Mouse (Mus musculus) forebrain, embryonic 11.5 days (tissue): ENCODE results near the gene Tagln3. TPM values are rescaled to one million over a fixed set of nuclear protein-coding genes. Genes with fewer than 3 reads are reported as not detected.

ENCODE experiments used
- ATAC-seq: fragments of 200-750 bp; cut with Nextera tagmentation; replicated peaks from 2 replicates; pipeline ENCODE4 v1.8.0; 2017; ENCODE audit warnings: moderate TSS enrichment; ENCODE audit not compliant: low FRiP score
- DNase-seq: peaks from one replicate; pipeline ENCODE4 v3.0.0-alpha.2; 2017; ENCODE audit warnings: low spot score
- H3K27ac ChIP-seq: fragments of 300-500 bp; sonication (generic); 2 replicates; pipeline ENCODE4 v1.5.1; 2014; ENCODE audit warnings: low read depth, low read length
- H3K27me3 ChIP-seq: fragments of 300-500 bp; sonication (generic); 2 replicates; pipeline ENCODE4 v1.6.1; 2014; ENCODE audit warnings: mild to moderate bottlenecking, low read length, mixed read lengths; ENCODE audit not compliant: control insufficient read depth, insufficient read depth
- H3K36me3 ChIP-seq: fragments of 300-500 bp; sonication (generic); 2 replicates; pipeline ENCODE4 v1.6.1; 2014; ENCODE audit warnings: mild to moderate bottlenecking, low read length, moderate library complexity, mixed read lengths; ENCODE audit not compliant: control insufficient read depth, insufficient read depth
- H3K4me1 ChIP-seq: fragments of 300-500 bp; sonication (generic); replicated peaks from 2 replicates; pipeline ENCODE4 v1.6.1; 2014; ENCODE audit warnings: low read length, mixed read lengths; ENCODE audit not compliant: control insufficient read depth, insufficient read depth
- H3K4me2 ChIP-seq: fragments of 300-500 bp; sonication (generic); 2 replicates; pipeline ENCODE4 v1.6.1; 2014; ENCODE audit warnings: low read depth, mild to moderate bottlenecking, low read length, moderate library complexity, mixed read lengths; ENCODE audit not compliant: severe bottlenecking
- H3K4me3 ChIP-seq: fragments of 300-500 bp; sonication (generic); 2 replicates; pipeline ENCODE4 v1.5.1; 2014; ENCODE audit warnings: low read depth, low read length
- H3K9ac ChIP-seq: fragments of 300-500 bp; sonication (generic); 2 replicates; pipeline ENCODE4 v1.6.1; 2014; ENCODE audit warnings: low read length
- H3K9me3 ChIP-seq: fragments of 300-500 bp; sonication (generic); 2 replicates; pipeline ENCODE4 v1.6.1; 2016; ENCODE audit warnings: low read length, mixed read lengths; ENCODE audit not compliant: control insufficient read depth
- WGBS: fragments of 180-500 bp; shearing (Covaris S2); extraction: QIAGEN DNeasy Blood & Tissue Kit; methylation state at CpG from one replicate; pipeline ENCODE4 v1.1.7; 2014; 5-methylcytosine and 5-hydroxymethylcytosine counted together
- polyA plus RNA-seq: library from polyadenylated mRNA; unstranded; fragments of >200 nt; fragmentation: Nextera tagmentation; extraction: Ambion mirVana; gene quantifications from 2 replicates; pipeline ENCODE4 v1.2.1, GENCODE M21; 2014

Gene Tagln3
- polyA plus RNA-seq, 1 experiment from 2014 or later: 212 TPM

DNA sequence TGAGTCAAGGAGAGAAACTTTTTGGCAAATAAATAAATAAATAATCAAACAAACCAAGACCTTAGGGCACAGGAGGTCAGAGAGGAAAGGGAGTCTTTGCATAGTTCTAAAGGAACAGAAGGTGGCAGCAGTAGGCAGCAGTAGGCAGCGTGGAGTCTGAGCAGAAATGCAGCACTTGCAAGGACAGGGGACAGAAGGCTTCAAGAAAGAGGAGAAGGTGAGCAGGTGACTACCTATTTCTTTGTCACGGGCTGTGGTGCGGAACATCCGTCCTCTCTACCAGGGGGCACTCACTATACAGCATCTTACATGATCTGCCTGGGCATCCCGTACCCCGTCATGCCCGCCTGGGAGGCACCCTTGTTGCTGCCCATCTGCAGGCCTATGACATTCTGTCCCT lies 13.1 kb downstream of the Tagln3 start:
- Histone ChIP-seq H3K4me1 (no peaks in the 10 kb centered on the region), H3K4me3 (no peak overlapping the region), H3K4me2 (no peak overlapping the region), H3K9me3 (no peaks in the 10 kb centered on the region), H3K27me3 (no peaks in the 10 kb centered on the region), H3K36me3 (peaks cover 2% of the 10 kb centered on the region), H3K27ac (no peak overlapping the region), H3K9ac (no peak overlapping the region)
- ATAC-seq (no peak), DNase-seq (peak; percentile 41)
- 71% methylated on average over 7 of the region's 7 CpGs for WGBS

DNA sequence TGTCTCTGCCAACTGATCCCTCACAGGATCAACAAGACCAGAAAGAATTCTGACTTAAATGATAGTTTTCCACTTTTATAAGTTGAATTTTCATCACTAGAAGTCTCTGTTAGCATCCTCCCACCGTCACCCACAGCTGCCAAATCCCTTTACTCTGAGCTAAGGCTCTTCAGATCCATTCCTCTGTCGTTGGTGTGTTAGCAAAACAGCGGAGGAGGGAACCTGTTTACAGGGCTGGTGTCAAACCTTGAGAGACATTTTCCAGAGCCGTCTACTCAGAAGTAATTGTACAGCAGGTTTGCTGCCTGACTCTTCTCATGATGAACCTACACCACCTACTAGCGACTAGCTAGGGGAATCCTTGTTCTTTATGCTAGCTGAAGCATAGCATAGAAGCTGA lies 25.1 kb downstream of the Tagln3 start:
- H3K4me1 ChIP-seq: no peaks in the 10 kb centered on the region
- H3K36me3 ChIP-seq: no peaks in the 10 kb centered on the region
- DNase-seq (no peak), ATAC-seq (no peak)
- H3K27me3 ChIP-seq: no peaks in the 10 kb centered on the region
- no peaks in the 10 kb centered on the region for H3K9me3 ChIP-seq
- H3K4me3 ChIP-seq: no peak overlapping the region
- 85% methylated on average over 5 of the region's 5 CpGs for WGBS
- H3K9ac ChIP-seq: no peak overlapping the region
- no peak overlapping the region for H3K4me2 ChIP-seq
- no peak overlapping the region for H3K27ac ChIP-seq

DNA sequence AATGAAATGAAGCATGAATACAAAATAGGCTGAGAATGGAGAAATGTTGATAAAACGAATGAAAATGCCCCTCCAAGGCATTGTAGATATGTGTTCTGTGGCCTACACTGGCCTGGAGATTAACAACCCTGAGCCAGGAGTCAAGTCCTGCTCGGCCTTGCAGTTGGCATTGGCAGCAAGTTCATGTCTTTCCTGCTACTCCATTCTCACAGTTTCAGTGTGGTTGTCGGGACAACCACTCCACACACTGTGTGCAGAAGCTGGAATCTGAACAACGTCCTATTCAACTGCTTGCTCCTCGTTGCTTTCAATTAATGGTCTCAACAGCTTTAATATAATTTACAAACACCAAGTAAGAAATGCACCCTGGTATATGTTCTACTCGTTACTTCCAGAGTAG lies 26.4 kb downstream of the Tagln3 start:
- DNase-seq: no peak
- 67% methylated on average over 6 of the region's 6 CpGs for WGBS
- H3K4me1 ChIP-seq: no peaks in the 10 kb centered on the region
- no peak overlapping the region for H3K4me3 ChIP-seq
- no peaks in the 10 kb centered on the region for H3K27me3 ChIP-seq
- H3K9me3 ChIP-seq: no peaks in the 10 kb centered on the region
- H3K4me2 ChIP-seq: no peak overlapping the region
- no peaks in the 10 kb centered on the region for H3K36me3 ChIP-seq
- H3K9ac ChIP-seq: no peak overlapping the region
- H3K27ac ChIP-seq: no peak overlapping the region
- ATAC-seq: no peak

DNA sequence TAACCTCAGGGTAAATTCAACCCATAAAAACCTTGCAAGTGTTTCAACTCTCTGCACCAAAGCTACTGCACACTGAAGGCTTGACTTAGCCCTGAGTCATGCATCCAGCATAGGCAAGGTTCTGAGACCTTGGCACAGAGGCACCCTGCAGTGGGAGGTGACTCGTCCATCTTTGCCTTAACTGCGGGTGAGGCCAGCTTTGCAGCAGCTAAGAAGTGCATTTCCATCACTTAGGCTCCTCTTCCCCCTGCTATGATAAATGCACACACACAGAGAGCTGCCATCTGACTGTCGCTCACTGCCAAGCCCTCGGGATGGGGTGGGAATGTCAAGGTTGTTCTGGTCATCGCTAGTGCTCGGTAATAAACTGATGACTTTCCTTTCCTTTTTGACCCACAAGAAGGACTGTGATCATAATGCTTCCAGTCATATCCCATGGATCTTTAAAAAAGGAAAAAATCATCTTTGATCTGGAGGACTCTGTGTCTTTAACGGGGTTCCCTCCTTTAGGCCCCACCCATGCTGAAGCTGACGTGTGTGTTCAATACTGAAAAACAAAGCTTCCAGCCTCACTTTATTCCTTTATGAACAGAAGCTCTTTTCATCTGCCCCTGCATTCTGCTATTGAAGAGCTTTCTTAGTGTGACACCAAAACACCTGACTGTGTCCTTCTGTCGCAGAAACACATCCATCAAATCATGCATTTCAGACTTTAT lies 28.8 kb downstream of the Tagln3 start:
- no peak for ATAC-seq
- 82% methylated on average over 9 of the region's 9 CpGs for WGBS

GRCm38 (mm10) chr16:45693558-45693957 lies 30.9 kb downstream of the Tagln3 start, which contains the start of gene Tmprss7:
Tmprss7 (minus strand) TSS chr16:45693658.
- WGBS: 80% methylated on average over 10 of the region's 10 CpGs
- no peak for DNase-seq
- Histone ChIP-seq H3K4me3 (no peak within 1 kb of the TSS), H3K4me1 (peaks cover 2% of the 10 kb centered on the region; the same call in 1 of the 2 replicates), H3K27ac (no peak within 1 kb of the TSS), H3K4me2 (no peak within 1 kb of the TSS), H3K27me3 (no peaks in the 10 kb centered on the region), H3K9me3 (no peaks in the 10 kb centered on the region), H3K36me3 (no peaks in the 10 kb centered on the region), H3K9ac (no peak within 1 kb of the TSS)
- ATAC-seq: no peak

More for the DNA sequence above, 28.8 kb downstream of the Tagln3 start:
- Histone ChIP-seq H3K9ac (no peak overlapping the region), H3K27me3 (no peaks in the 10 kb centered on the region), H3K27ac (no peak overlapping the region), H3K9me3 (no peaks in the 10 kb centered on the region), H3K4me3 (no peak overlapping the region), H3K4me1 (no peaks in the 10 kb centered on the region), H3K4me2 (no peak overlapping the region), H3K36me3 (no peaks in the 10 kb centered on the region)
- DNase-seq: no peak

DNA sequence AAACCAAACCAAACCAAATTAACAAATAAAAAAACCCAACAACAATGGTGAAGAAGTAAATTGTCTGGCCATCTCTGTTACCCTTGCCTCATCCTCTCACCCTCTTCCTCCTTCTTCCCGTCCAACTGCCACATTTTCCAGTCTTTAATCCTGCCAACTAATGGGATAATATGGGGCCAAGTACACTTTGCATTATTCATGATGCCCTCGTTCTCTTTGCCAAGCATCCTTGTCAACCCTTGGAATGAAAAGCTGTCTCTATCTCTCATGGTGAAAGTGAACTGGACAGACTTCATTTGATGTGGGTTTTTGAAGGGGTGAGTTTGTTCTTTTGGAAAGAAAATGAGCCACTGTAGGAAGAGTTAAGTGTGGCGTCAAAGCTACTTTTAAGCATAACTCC lies 31.6 kb downstream of the Tagln3 start:
- H3K4me2 ChIP-seq: no peak overlapping the region
- H3K27me3 ChIP-seq: no peaks in the 10 kb centered on the region
- no peaks in the 10 kb centered on the region for H3K36me3 ChIP-seq
- H3K9me3 ChIP-seq: no peaks in the 10 kb centered on the region
- H3K27ac ChIP-seq: no peak overlapping the region
- WGBS: 61% methylated on average over 3 of the region's 3 CpGs
- ATAC-seq (no peak), DNase-seq (no peak)
- H3K9ac ChIP-seq: no peak overlapping the region
- H3K4me1 ChIP-seq: peaks cover 2% of the 10 kb centered on the region; the same call in 1 of the 2 replicates
- no peak overlapping the region for H3K4me3 ChIP-seq

DNA sequence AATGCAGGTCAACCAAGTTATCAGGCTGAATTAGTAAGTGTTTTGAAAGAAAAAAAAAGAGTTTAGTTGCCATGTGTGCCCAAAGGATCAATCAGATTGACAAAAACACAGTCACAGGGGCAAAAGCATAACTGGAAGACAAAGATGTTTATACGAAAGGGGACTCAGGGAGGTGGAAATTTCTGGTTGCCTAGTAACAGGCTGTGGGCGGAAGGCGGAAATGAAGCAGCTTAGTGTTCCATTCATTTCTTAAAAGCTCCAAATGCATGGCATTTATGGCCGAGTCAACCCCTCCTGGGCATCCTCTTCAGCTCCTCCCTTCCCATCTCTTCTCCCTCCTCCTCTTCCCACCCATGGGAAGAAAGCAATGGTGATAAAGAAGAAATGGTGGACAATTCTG lies 34.2 kb downstream of the Tagln3 start:
- no peak overlapping the region for H3K4me2 ChIP-seq
- H3K36me3 ChIP-seq: no peaks in the 10 kb centered on the region
- H3K4me3 ChIP-seq: no peak overlapping the region
- H3K9ac ChIP-seq: no peak overlapping the region
- H3K27me3 ChIP-seq: no peaks in the 10 kb centered on the region
- no peak for DNase-seq
- peaks cover 2% of the 10 kb centered on the region; the same call in 1 of the 2 replicates for H3K4me1 ChIP-seq
- 10% methylated on average over 4 of the region's 4 CpGs for WGBS
- peak; percentile 77 for ATAC-seq
- no peak overlapping the region for H3K27ac ChIP-seq
- H3K9me3 ChIP-seq: no peaks in the 10 kb centered on the region

DNA sequence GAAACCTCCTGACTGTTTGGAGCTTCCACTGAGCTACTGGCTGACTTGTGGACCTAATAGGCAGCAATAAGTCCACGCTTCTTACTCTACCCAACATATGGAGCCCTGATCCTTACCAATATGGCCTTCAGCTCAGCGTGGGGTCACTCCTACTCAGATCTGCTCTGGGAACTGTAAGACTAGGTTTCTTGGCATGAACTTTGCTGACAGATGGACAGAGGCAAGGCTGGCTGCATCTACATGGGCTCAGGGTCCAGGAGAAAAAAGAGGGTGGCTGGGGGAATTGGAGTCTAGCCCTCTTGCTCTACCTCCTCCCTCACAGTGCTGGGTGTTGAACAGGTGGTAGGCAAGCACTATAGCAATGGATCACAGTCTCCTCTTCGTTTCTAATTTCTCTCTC lies 37.6 kb downstream of the Tagln3 start:
- Histone ChIP-seq H3K4me2 (no peak overlapping the region), H3K4me3 (no peak overlapping the region), H3K9me3 (no peaks in the 10 kb centered on the region), H3K36me3 (no peaks in the 10 kb centered on the region), H3K27ac (no peak overlapping the region), H3K4me1 (peaks cover 2% of the 10 kb centered on the region; the same call in 1 of the 2 replicates), H3K27me3 (no peaks in the 10 kb centered on the region), H3K9ac (no peak overlapping the region)
- no peak for DNase-seq
- no peak for ATAC-seq
- 80% methylated on average over 3 of the region's 3 CpGs for WGBS

- WGBS: 67% methylated on average over 3 of the region's 3 CpGs
These were observed 39.1 kb downstream of the Tagln3 start for GRCm38 (mm10) chr16:45685295-45685694.

More at GRCm38 (mm10) chr16:45685295-45685694, 39.1 kb downstream of the Tagln3 start:
- no peak for ATAC-seq
- no peak overlapping the region for H3K4me2 ChIP-seq
- no peaks in the 10 kb centered on the region for H3K36me3 ChIP-seq
- H3K27ac ChIP-seq: no peak overlapping the region
- no peaks in the 10 kb centered on the region for H3K9me3 ChIP-seq
- no peaks in the 10 kb centered on the region for H3K27me3 ChIP-seq
- H3K4me3 ChIP-seq: no peak overlapping the region
- no peak overlapping the region for H3K9ac ChIP-seq
- DNase-seq: no peak
- H3K4me1 ChIP-seq: peaks cover under 1% of the 10 kb centered on the region; the same call in 1 of the 2 replicates
